Mouse (Mus musculus): ENCODE measurements around the gene Fbn1. TPM values are rescaled to one million over a fixed set of nuclear protein-coding genes. Genes with fewer than 3 reads are reported as not detected.
A peak's percentile ranks its signal among the peaks of the same experiment; 100 is the strongest.

The Fbn1 gene
- 15.2 and 15.5 TPM in 2 replicates for polyA plus RNA-seq (2015; fragmentation: Nextera tagmentation; extraction: Ambion mirVana)

DNA sequence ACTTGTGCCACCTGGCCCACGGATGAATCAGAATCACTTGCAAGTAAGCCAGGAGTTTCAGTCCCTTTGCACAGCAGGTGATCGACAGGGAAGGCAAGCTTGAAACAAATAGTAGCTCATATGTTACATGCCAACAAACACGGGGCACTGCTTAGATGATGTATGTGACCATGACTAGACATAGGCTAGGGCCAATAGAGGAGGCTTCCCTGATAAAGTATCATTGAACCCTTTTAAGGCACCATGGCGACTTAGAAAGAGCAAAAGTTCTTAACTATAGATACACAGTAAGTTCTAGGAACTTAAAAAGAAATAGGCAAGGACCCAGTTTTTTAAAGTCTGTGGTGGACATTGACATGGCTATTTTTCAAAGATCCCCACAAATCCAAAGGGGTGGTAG lies at the start of gene Fbn1:
Gene Fbn1, minus strand, starts transcription at position 101 of the 400 bp plus-strand sequence.
- Histone ChIP-seq H3K4me1 (ENCODE audit: insufficient read depth, low read length) (peaks cover 16% of the 10 kb centered on the region), H3K27me3 (ENCODE audit: insufficient read depth, low read length) (peaks cover 9% of the 10 kb centered on the region; the same call in 1 of the 2 replicates), H3K4me3 (ENCODE audit: low read length) (peak within 1 kb of the TSS; percentile 54), H3K9me3 (ENCODE audit: low read length) (no peaks in the 10 kb centered on the region), H3K36me3 (ENCODE audit: insufficient read depth, low read length) (no peaks in the 10 kb centered on the region), H3K4me2 (replicated peaks; ENCODE audit: low read depth, low read length) (peak within 1 kb of the TSS; percentile 77), H3K27ac (ENCODE audit: low read length) (peak within 1 kb of the TSS; percentile 74; the same call in 1 of the 2 replicates), H3K9ac (replicated peaks; ENCODE audit: low read length) (peak within 1 kb of the TSS; percentile 77)
- 90% methylated on average over 4 of the region's 4 CpGs for WGBS
- no peak for ATAC-seq (ENCODE audit: low FRiP score, low TSS enrichment)

DNA sequence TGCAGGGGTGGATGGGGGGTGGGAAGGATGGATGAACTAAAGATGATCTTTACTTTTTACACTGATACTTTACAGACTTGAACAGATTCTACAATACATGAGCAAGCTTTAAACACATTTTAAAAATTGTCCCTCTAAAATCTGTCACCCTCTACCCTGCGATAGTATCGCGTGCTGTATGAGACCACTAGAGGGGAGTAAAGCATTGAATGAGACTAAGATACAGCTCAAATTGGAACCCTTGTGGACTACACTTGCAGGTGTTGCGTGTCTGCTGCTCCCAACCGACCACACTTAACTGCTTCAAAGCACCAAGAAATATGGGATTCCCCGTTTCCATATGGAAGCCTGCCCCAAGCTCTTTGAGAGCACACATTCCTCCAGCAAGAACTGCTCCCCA lies 48.0 kb upstream of the Fbn1 start:
- no peak overlapping the region for H3K4me2 ChIP-seq (replicated peaks; ENCODE audit: low read depth, low read length)
- H3K36me3 ChIP-seq (ENCODE audit: insufficient read depth, low read length): no peaks in the 10 kb centered on the region
- H3K4me3 ChIP-seq (ENCODE audit: low read length): no peak overlapping the region
- ATAC-seq (ENCODE audit: low FRiP score, low TSS enrichment): no peak
- H3K4me1 ChIP-seq (ENCODE audit: insufficient read depth, low read length): no peaks in the 10 kb centered on the region
- H3K27ac ChIP-seq (ENCODE audit: low read length): no peak overlapping the region
- WGBS: 67% methylated on average over 6 of the region's 6 CpGs
- no peak overlapping the region for H3K9ac ChIP-seq (replicated peaks; ENCODE audit: low read length)
- no peaks in the 10 kb centered on the region for H3K27me3 ChIP-seq (ENCODE audit: insufficient read depth, low read length)
- no peaks in the 10 kb centered on the region for H3K9me3 ChIP-seq (ENCODE audit: low read length)

DNA sequence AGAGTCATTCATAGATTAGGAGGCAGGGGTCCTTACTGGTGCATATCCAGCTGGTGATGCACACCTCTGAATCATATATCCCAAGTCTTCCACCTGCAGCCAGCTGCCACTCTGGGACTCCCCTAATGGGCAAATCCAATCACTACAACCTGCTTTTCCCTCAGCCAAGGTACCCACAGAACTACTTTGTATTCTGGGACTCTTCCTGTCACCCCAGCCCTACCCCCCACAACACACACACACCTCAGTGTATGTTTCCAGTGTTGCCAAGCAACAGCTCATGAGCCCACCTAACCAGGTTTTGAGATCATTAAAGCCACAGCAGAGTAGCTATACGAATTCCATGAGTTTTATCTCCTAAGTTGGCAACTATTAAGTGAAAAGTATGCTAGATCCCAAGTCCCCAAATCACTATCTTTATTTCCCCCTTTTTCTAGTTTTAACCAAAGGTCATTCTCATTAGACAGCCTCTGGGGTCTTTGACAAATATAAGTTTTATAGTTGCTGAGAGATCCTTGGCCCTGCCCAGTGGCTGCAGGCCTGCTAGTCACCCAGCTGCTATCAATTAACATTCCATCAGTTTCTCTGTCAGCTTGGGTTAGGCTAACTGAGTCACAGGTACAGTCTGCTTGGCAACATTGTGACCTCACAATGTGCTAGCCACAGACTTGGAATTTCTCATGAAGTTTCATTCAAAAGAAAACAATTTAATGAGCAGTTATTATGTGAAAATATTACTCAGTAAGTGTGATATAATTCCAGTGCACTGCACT lies 41.2 kb upstream of the Fbn1 start:
- ATAC-seq (ENCODE audit: low FRiP score, low TSS enrichment): no peak
- 73% methylated on average over 1 of the region's 1 CpGs for WGBS
- Histone ChIP-seq H3K4me1 (ENCODE audit: insufficient read depth, low read length) (no peaks in the 10 kb centered on the region), H3K27ac (ENCODE audit: low read length) (no peak overlapping the region), H3K9me3 (ENCODE audit: low read length) (no peaks in the 10 kb centered on the region), H3K4me3 (ENCODE audit: low read length) (no peak overlapping the region), H3K9ac (replicated peaks; ENCODE audit: low read length) (no peak overlapping the region), H3K27me3 (ENCODE audit: insufficient read depth, low read length) (no peaks in the 10 kb centered on the region), H3K36me3 (ENCODE audit: insufficient read depth, low read length) (no peaks in the 10 kb centered on the region), H3K4me2 (replicated peaks; ENCODE audit: low read depth, low read length) (no peak overlapping the region)

DNA sequence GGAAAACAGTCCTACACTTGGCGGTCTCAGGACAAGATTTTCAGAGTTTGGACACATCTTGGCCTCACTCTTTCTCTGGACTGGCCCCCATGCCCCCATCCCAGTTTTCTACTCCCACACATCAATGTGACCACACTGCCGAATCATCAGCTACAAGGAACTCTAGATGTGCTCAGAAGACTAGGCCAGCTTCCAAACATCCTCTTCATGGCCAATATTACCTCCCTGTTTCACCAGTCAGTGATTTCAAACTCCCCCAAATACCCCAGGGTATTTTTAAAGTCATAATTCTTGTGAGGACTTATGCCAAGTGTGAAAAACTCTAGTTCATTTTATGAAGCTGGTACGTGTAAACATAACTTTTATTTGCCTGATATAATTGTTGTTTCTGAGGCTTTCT lies 37.2 kb upstream of the Fbn1 start:
- 55% methylated on average over 3 of the region's 3 CpGs for WGBS

DNA sequence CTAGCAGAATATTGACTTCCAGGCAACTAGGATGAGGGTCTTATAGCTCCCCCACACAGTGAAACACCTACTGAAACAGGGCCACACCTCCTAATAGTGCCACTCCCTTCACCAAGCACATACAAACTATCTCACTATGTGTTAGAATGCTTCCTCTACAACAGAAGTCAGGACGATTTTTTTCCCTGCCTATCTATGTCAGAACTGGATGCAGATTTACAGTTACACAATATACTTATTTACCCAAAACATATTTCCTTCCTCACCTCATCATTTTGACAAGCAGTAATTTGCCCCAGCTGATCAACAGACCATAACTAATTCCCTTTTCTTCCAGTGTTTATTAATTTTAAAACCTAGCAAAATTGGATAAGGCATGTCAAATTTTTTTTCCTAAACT lies 35.9 kb upstream of the Fbn1 start:
- WGBS: 48% methylated on average over 1 of the region's 1 CpGs
- no peaks in the 10 kb centered on the region for H3K9me3 ChIP-seq (ENCODE audit: low read length)
- no peak overlapping the region for H3K4me2 ChIP-seq (replicated peaks; ENCODE audit: low read depth, low read length)
- no peaks in the 10 kb centered on the region for H3K27me3 ChIP-seq (ENCODE audit: insufficient read depth, low read length)
- no peak overlapping the region for H3K9ac ChIP-seq (replicated peaks; ENCODE audit: low read length)
- H3K36me3 ChIP-seq (ENCODE audit: insufficient read depth, low read length): no peaks in the 10 kb centered on the region
- H3K4me1 ChIP-seq (ENCODE audit: insufficient read depth, low read length): no peaks in the 10 kb centered on the region
- H3K4me3 ChIP-seq (ENCODE audit: low read length): no peak overlapping the region
- H3K27ac ChIP-seq (ENCODE audit: low read length): no peak overlapping the region
- no peak for ATAC-seq (ENCODE audit: low FRiP score, low TSS enrichment)

More for the DNA sequence above, 37.2 kb upstream of the Fbn1 start:
- Histone ChIP-seq H3K4me1 (ENCODE audit: insufficient read depth, low read length) (no peaks in the 10 kb centered on the region), H3K4me3 (ENCODE audit: low read length) (no peak overlapping the region), H3K27me3 (ENCODE audit: insufficient read depth, low read length) (no peaks in the 10 kb centered on the region), H3K27ac (ENCODE audit: low read length) (no peak overlapping the region), H3K36me3 (ENCODE audit: insufficient read depth, low read length) (no peaks in the 10 kb centered on the region), H3K9ac (replicated peaks; ENCODE audit: low read length) (no peak overlapping the region), H3K9me3 (ENCODE audit: low read length) (no peaks in the 10 kb centered on the region), H3K4me2 (replicated peaks; ENCODE audit: low read depth, low read length) (no peak overlapping the region)
- no peak for ATAC-seq (ENCODE audit: low FRiP score, low TSS enrichment)

DNA sequence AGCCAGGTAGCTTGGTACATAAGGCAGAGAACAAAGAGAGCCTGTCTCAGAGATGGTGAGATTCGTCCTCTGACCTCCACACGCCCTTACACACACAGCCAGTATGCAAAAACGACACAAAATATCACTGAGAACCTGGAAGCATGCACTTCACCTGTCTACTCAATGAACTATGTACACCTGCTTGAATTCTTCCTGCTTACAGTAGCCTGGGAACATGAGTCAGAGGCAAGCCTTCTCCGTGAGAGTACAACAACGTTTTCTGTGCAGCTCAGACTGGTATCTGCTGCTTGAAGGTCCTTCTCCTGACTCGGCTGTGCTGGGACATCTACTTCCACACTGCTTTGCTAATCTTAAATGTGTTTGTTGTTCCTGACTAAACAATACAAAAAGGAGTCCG lies 33.7 kb upstream of the Fbn1 start:
- Histone ChIP-seq H3K36me3 (ENCODE audit: insufficient read depth, low read length) (no peaks in the 10 kb centered on the region), H3K9me3 (ENCODE audit: low read length) (no peaks in the 10 kb centered on the region), H3K4me2 (replicated peaks; ENCODE audit: low read depth, low read length) (no peak overlapping the region), H3K9ac (replicated peaks; ENCODE audit: low read length) (no peak overlapping the region), H3K27ac (ENCODE audit: low read length) (no peak overlapping the region), H3K4me3 (ENCODE audit: low read length) (no peak overlapping the region), H3K27me3 (ENCODE audit: insufficient read depth, low read length) (no peaks in the 10 kb centered on the region), H3K4me1 (ENCODE audit: insufficient read depth, low read length) (no peaks in the 10 kb centered on the region)
- no peak for ATAC-seq (ENCODE audit: low FRiP score, low TSS enrichment)
- WGBS: 80% methylated on average over 7 of the region's 7 CpGs

DNA sequence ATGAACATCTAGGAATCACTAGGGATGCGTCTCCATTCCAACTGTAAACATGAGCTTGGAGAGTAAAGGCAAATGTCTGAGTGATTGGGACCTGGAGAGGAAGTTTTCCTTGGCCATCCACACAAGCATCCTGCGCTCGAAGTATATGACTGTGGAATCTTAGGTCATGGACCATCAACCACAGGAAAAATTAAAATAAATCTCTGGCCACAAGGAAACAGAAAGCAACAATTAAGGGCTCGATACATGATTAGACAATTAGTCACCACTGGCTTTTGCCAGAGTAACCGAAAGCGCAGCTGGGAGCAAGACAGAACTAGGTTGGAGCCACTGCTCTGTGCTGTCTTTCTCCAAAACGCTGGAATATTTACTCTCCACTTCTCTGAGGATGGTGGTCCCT lies 32.8 kb upstream of the Fbn1 start:
- no peaks in the 10 kb centered on the region for H3K27me3 ChIP-seq (ENCODE audit: insufficient read depth, low read length)
- H3K4me3 ChIP-seq (ENCODE audit: low read length): no peak overlapping the region
- no peak overlapping the region for H3K9ac ChIP-seq (replicated peaks; ENCODE audit: low read length)
- no peaks in the 10 kb centered on the region for H3K4me1 ChIP-seq (ENCODE audit: insufficient read depth, low read length)
- no peak overlapping the region for H3K4me2 ChIP-seq (replicated peaks; ENCODE audit: low read depth, low read length)
- H3K27ac ChIP-seq (ENCODE audit: low read length): no peak overlapping the region
- no peaks in the 10 kb centered on the region for H3K9me3 ChIP-seq (ENCODE audit: low read length)
- no peak for ATAC-seq (ENCODE audit: low FRiP score, low TSS enrichment)
- 64% methylated on average over 7 of the region's 7 CpGs for WGBS
- H3K36me3 ChIP-seq (ENCODE audit: insufficient read depth, low read length): no peaks in the 10 kb centered on the region

DNA sequence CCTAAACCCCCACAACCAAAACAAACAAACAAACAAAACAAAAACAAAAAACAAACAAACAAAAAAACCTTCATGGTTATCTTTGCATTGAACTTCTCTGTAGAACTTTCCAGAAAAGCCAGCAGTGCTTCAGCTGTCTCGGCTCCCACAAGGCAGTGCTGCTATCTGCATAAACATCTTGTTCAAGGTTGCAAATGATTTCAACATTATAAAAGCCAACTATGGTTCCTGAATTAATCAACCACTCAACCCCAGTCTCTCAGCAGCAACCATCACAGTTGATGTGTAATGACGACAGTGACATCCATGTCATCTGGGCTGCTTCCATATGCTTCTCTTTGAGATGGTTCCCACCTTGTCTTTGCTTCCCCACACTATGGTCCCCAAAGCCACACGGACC lies 31.8 kb upstream of the Fbn1 start:
- no peak for ATAC-seq (ENCODE audit: low FRiP score, low TSS enrichment)
- Histone ChIP-seq H3K4me3 (ENCODE audit: low read length) (no peak overlapping the region), H3K4me1 (ENCODE audit: insufficient read depth, low read length) (no peaks in the 10 kb centered on the region), H3K27ac (ENCODE audit: low read length) (no peak overlapping the region), H3K9ac (replicated peaks; ENCODE audit: low read length) (no peak overlapping the region), H3K9me3 (ENCODE audit: low read length) (no peaks in the 10 kb centered on the region), H3K36me3 (ENCODE audit: insufficient read depth, low read length) (no peaks in the 10 kb centered on the region), H3K27me3 (ENCODE audit: insufficient read depth, low read length) (no peaks in the 10 kb centered on the region), H3K4me2 (replicated peaks; ENCODE audit: low read depth, low read length) (no peak overlapping the region)
- 80% methylated on average over 3 of the region's 3 CpGs for WGBS

DNA sequence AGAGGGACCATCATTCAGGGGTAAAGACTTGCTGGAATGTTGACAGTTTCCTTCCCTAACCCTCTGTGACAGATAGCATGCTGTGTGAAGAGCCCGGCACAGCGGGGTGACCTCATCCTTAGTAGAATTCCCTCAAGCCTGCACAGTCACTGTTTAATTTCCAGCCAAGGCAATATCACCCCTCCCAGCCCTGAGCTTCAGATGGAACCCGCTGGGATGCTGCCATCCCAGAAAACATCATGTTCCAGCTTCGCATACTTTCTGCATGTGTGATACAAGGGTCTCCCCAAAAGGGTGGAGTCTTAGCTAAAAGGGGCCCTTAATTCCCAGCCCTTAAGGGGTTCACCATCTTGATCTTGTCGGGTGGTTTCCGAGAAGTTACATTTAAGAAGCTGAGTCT lies 22.9 kb upstream of the Fbn1 start:
- Histone ChIP-seq H3K9ac (replicated peaks; ENCODE audit: low read length) (no peak overlapping the region), H3K27me3 (ENCODE audit: insufficient read depth, low read length) (no peaks in the 10 kb centered on the region), H3K4me2 (replicated peaks; ENCODE audit: low read depth, low read length) (no peak overlapping the region), H3K4me3 (ENCODE audit: low read length) (no peak overlapping the region), H3K4me1 (ENCODE audit: insufficient read depth, low read length) (no peaks in the 10 kb centered on the region), H3K36me3 (ENCODE audit: insufficient read depth, low read length) (no peaks in the 10 kb centered on the region), H3K27ac (ENCODE audit: low read length) (no peak overlapping the region), H3K9me3 (ENCODE audit: low read length) (no peaks in the 10 kb centered on the region)
- 73% methylated on average over 6 of the region's 6 CpGs for WGBS
- ATAC-seq (ENCODE audit: low FRiP score, low TSS enrichment): no peak

DNA sequence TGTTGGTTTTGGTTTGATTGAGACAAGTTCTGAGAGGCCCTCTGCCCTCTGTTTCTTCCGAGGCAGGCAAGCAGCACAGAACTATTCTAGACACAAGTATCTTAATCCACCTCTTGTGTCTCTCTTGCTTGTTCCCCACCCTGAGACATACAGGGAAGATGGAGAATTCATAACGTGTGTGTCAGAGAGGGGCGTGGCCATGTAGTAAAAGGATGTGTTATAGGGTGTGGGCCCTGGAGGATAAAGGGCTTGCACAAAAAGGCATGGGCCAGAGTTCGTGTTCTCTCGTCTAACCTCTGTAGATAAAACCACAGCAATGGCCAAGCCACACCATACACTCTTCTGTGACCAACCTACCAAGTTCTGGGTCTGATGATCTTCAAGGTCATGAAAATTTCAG lies 18.8 kb upstream of the Fbn1 start:
- no peak for ATAC-seq (ENCODE audit: low FRiP score, low TSS enrichment)
- Histone ChIP-seq H3K4me3 (ENCODE audit: low read length) (no peak overlapping the region), H3K27me3 (ENCODE audit: insufficient read depth, low read length) (no peaks in the 10 kb centered on the region), H3K9ac (replicated peaks; ENCODE audit: low read length) (no peak overlapping the region), H3K36me3 (ENCODE audit: insufficient read depth, low read length) (no peaks in the 10 kb centered on the region), H3K27ac (ENCODE audit: low read length) (no peak overlapping the region), H3K4me1 (ENCODE audit: insufficient read depth, low read length) (no peaks in the 10 kb centered on the region), H3K9me3 (ENCODE audit: low read length) (no peaks in the 10 kb centered on the region), H3K4me2 (replicated peaks; ENCODE audit: low read depth, low read length) (no peak overlapping the region)
- 86% methylated on average over 5 of the region's 5 CpGs for WGBS

Measured in kidney, embryonic 16.5 days (tissue).